Mouse (Mus musculus): Measurements from ENCODE around the gene Mcm10. TPM values are rescaled to one million over a fixed set of nuclear protein-coding genes. Genes with fewer than 3 reads are reported as not detected.

Gene Mcm10
- polyA plus RNA-seq, 1 experiment from 2014 or later = 71.4 TPM

GRCm38 (mm10) chr2:5043476-5043761 lies 30.8 kb upstream of the Mcm10 start:
- Histone ChIP-seq H3K4me1 (ENCODE audit: control insufficient read depth, insufficient read depth, low read length) (peaks cover 10% of the 10 kb centered on the region), H3K36me3 (ENCODE audit: control insufficient read depth, insufficient read depth, low read length) (no peaks in the 10 kb centered on the region), H3K27me3 (ENCODE audit: control insufficient read depth, insufficient read depth, low read length) (no peaks in the 10 kb centered on the region), H3K9me3 (ENCODE audit: control insufficient read depth, low read length) (no peaks in the 10 kb centered on the region), H3K4me2 (ENCODE audit: low read depth, severe bottlenecking) (no peak overlapping the region), H3K9ac (ENCODE audit: low read length) (no peak overlapping the region), H3K27ac (replicated peaks; ENCODE audit: low read depth, low read length) (no peak overlapping the region), H3K4me3 (ENCODE audit: low read depth, low read length) (no peak overlapping the region)
- ATAC-seq (ENCODE audit: insufficient number of reproducible peaks, low FRiP score, low TSS enrichment, low read depth) = no peak
- no peak for DNase-seq (ENCODE audit: low spot score)
- WGBS = 69% methylated on average over 2 of the region's 2 CpGs

DNA sequence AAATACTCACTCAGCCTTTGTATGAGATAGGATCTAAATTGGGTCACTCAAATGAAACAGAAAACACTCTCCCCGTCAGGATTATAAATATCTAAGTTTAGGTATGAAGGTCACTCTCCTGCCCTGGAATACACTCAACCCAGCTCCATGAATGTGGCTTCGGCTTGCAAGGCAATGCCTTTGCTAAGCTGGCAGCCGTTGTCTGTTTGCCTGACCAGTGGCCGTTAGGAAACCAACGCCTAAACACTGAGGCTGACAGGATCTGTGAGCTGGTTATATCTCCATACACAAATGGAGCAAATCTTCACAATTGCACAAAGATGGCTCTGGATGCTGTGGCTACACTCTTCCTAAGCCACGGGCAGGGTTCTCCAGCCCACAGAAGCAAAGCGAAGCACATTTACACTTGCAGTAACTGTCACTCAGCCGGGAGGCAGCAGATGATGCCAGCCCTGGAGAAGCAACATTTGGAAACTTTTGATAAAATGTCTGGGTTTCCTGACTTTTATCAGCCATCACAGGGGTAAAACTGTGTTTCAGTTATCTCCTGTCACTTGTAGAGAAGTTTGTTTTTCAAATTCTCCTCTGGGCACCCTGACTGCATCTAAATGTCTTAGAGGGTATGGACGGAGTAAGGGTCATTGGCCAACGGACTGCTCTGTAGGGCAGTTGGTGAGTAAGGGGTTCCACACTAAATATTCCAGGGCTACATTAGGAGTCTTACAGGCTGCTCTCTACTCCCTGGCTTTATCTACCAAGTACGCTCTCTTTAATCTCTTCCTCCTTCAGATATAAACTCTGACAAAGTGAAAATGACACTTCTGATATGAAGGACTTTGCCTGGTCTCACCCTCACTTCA lies 30.3 kb upstream of the Mcm10 start:
- no peaks in the 10 kb centered on the region for H3K27me3 ChIP-seq (ENCODE audit: control insufficient read depth, insufficient read depth, low read length)
- ATAC-seq (ENCODE audit: insufficient number of reproducible peaks, low FRiP score, low TSS enrichment, low read depth) (no peak), DNase-seq (ENCODE audit: low spot score) (no peak)
- no peaks in the 10 kb centered on the region for H3K36me3 ChIP-seq (ENCODE audit: control insufficient read depth, insufficient read depth, low read length)
- WGBS = 73% methylated on average over 11 of the region's 11 CpGs
- H3K4me2 ChIP-seq (ENCODE audit: low read depth, severe bottlenecking) = no peak overlapping the region
- H3K4me3 ChIP-seq (ENCODE audit: low read depth, low read length) = no peak overlapping the region
- H3K9ac ChIP-seq (ENCODE audit: low read length) = no peak overlapping the region
- no peak overlapping the region for H3K27ac ChIP-seq (replicated peaks; ENCODE audit: low read depth, low read length)
- no peaks in the 10 kb centered on the region for H3K9me3 ChIP-seq (ENCODE audit: control insufficient read depth, low read length)
- peaks cover 10% of the 10 kb centered on the region for H3K4me1 ChIP-seq (ENCODE audit: control insufficient read depth, insufficient read depth, low read length)

GRCm38 (mm10) chr2:5041854-5042253 lies 29.3 kb upstream of the Mcm10 start:
- H3K4me3 ChIP-seq (ENCODE audit: low read depth, low read length) = no peak overlapping the region
- no peaks in the 10 kb centered on the region for H3K27me3 ChIP-seq (ENCODE audit: control insufficient read depth, insufficient read depth, low read length)
- no peak for ATAC-seq (ENCODE audit: insufficient number of reproducible peaks, low FRiP score, low TSS enrichment, low read depth)
- WGBS = 87% methylated on average over 5 of the region's 5 CpGs
- no peaks in the 10 kb centered on the region for H3K36me3 ChIP-seq (ENCODE audit: control insufficient read depth, insufficient read depth, low read length)
- no peaks in the 10 kb centered on the region for H3K9me3 ChIP-seq (ENCODE audit: control insufficient read depth, low read length)
- DNase-seq (ENCODE audit: low spot score) = no peak
- H3K27ac ChIP-seq (replicated peaks; ENCODE audit: low read depth, low read length) = no peak overlapping the region
- no peak overlapping the region for H3K9ac ChIP-seq (ENCODE audit: low read length)
- H3K4me1 ChIP-seq (ENCODE audit: control insufficient read depth, insufficient read depth, low read length) = peaks cover 10% of the 10 kb centered on the region
- no peak overlapping the region for H3K4me2 ChIP-seq (ENCODE audit: low read depth, severe bottlenecking)

DNA sequence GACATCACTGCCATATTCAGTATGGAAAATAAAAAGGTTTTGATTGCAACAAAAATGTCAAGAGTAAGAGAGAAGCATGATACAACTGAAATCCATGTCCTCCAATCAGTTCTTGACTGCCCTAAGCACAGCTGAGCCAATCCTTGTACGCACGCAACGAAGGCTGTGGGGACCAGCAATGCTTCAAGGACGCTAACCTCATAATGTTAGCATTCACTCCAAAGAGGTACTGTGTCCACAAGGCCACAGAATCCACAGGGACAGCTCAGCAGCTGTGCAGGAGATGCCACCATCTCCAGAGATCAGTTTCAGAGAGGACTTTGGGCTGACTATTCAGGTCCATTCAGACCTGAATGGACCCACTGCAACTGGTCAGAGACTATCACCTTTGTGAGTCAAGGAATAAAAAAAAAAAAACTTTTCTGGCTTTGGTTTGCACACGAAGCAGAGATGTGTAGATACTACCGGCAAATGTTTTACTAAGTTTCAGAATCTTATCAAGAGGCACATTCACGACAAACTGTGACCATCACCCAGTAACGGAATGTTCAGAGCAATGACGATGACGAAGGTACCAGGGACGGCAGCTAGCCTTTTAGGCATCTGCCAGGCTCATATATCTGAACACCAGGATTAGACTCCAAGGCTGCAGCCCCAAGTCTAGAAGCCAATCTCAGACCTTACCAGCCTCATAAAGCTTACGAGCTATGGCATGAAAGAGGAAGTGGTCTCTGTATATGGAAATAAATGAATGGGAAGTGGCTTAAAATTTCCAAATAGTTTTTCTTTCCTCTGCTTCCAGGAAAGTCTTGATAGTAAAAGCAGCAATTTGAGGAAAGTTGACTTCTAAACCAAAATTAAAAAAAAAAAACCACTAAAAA lies 27.9 kb upstream of the Mcm10 start:
- Histone ChIP-seq H3K4me1 (ENCODE audit: control insufficient read depth, insufficient read depth, low read length) (peaks cover 4% of the 10 kb centered on the region; the same call in 1 of the 2 replicates), H3K27ac (replicated peaks; ENCODE audit: low read depth, low read length) (no peak overlapping the region), H3K27me3 (ENCODE audit: control insufficient read depth, insufficient read depth, low read length) (no peaks in the 10 kb centered on the region), H3K36me3 (ENCODE audit: control insufficient read depth, insufficient read depth, low read length) (no peaks in the 10 kb centered on the region), H3K9ac (ENCODE audit: low read length) (no peak overlapping the region), H3K9me3 (ENCODE audit: control insufficient read depth, low read length) (no peaks in the 10 kb centered on the region), H3K4me3 (ENCODE audit: low read depth, low read length) (no peak overlapping the region), H3K4me2 (ENCODE audit: low read depth, severe bottlenecking) (no peak overlapping the region)
- ATAC-seq (ENCODE audit: insufficient number of reproducible peaks, low FRiP score, low TSS enrichment, low read depth) (no peak), DNase-seq (ENCODE audit: low spot score) (no peak)
- 83% methylated on average over 12 of the region's 12 CpGs for WGBS

DNA sequence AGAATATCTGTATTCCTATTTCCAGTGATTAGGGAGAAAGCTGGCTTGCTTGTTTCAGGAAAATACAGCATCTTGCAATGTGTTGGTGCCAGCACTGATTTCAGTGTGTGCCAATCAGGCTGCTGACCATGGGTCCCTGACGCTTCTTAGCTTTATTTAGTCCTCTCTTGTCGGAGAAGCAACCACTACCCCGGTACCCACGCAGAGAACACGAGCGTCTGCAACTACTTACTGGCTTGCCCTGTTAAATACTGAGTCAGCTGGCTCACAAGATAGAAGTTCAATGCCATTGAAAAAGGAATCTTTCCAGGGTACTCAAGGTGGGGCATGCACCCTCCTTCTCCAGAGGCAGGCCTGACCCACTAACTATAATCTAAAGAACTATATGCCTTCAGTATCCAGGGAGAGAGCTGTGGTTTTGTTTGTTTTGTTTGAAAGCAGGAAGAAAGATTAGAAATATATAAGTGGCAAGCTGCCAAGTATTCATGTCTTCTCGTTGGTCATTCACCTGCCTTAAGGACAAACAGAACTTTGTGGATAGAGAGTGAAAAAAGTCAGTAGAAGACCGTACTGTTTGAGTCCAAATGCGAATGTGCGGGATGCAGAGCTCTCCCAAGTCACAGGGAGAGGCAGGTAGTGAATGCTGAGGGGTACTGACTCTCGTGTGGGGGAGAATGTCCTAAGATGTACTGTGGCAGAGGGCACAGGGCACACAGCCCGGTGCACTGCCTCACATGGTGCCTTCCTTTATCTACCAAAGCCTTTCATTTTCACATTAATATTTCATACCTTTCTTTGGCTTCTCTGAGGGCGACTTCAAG lies 27.0 kb upstream of the Mcm10 start:
- H3K9me3 ChIP-seq (ENCODE audit: control insufficient read depth, low read length) = no peaks in the 10 kb centered on the region
- H3K4me1 ChIP-seq (ENCODE audit: control insufficient read depth, insufficient read depth, low read length) = no peaks in the 10 kb centered on the region
- 87% methylated on average over 13 of the region's 13 CpGs for WGBS
- no peak for DNase-seq (ENCODE audit: low spot score)
- H3K4me3 ChIP-seq (ENCODE audit: low read depth, low read length) = no peak overlapping the region
- no peak overlapping the region for H3K27ac ChIP-seq (replicated peaks; ENCODE audit: low read depth, low read length)
- H3K36me3 ChIP-seq (ENCODE audit: control insufficient read depth, insufficient read depth, low read length) = no peaks in the 10 kb centered on the region
- no peaks in the 10 kb centered on the region for H3K27me3 ChIP-seq (ENCODE audit: control insufficient read depth, insufficient read depth, low read length)
- H3K4me2 ChIP-seq (ENCODE audit: low read depth, severe bottlenecking) = no peak overlapping the region
- no peak for ATAC-seq (ENCODE audit: insufficient number of reproducible peaks, low FRiP score, low TSS enrichment, low read depth)
- no peak overlapping the region for H3K9ac ChIP-seq (ENCODE audit: low read length)

DNA sequence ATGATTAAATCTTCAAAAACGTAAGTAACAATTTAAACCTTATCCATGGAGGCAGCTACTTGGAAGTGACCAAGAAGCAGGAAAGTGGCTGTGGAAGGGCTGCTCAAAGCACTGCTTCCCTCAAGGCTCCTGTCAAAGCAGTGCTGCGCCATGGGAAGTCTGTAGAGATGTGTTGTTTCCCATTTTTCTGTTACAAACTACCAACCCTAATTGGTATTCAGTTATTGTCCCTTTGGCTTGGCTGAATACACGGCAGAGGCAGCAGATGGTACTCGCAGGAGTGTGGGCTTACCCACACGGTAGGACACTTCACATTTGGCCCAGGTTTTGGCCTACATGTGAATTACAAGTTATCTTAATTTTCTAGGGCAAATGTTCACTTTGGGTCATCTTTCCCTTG lies 25.7 kb upstream of the Mcm10 start:
- no peak overlapping the region for H3K4me3 ChIP-seq (ENCODE audit: low read depth, low read length)
- H3K4me1 ChIP-seq (ENCODE audit: control insufficient read depth, insufficient read depth, low read length) = no peaks in the 10 kb centered on the region
- H3K9ac ChIP-seq (ENCODE audit: low read length) = no peak overlapping the region
- no peak overlapping the region for H3K27ac ChIP-seq (replicated peaks; ENCODE audit: low read depth, low read length)
- 82% methylated on average over 5 of the region's 5 CpGs for WGBS
- ATAC-seq (ENCODE audit: insufficient number of reproducible peaks, low FRiP score, low TSS enrichment, low read depth) (no peak), DNase-seq (ENCODE audit: low spot score) (no peak)
- no peaks in the 10 kb centered on the region for H3K36me3 ChIP-seq (ENCODE audit: control insufficient read depth, insufficient read depth, low read length)
- H3K9me3 ChIP-seq (ENCODE audit: control insufficient read depth, low read length) = no peaks in the 10 kb centered on the region
- H3K27me3 ChIP-seq (ENCODE audit: control insufficient read depth, insufficient read depth, low read length) = no peaks in the 10 kb centered on the region
- H3K4me2 ChIP-seq (ENCODE audit: low read depth, severe bottlenecking) = no peak overlapping the region

DNA sequence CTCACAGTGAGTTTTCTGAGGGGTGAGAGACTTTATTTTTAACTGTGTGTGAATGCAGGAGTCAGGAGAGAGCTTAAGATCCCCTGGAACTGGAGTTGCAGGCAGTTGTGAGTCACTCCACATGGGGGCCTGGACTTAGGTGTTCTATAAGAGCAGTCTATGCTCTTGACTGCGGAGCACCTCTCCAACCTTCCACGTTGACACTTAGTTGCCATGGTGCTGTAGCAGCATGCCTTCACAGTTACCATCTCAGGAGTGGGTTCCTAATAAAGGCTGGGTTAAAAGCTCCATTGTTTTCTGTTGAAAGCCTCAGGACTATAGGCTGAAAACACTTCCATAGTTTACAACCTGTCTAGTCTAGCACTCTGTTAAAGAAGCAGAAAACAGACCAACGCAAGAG lies 24.8 kb upstream of the Mcm10 start:
- H3K4me3 ChIP-seq (ENCODE audit: low read depth, low read length) = no peak overlapping the region
- H3K36me3 ChIP-seq (ENCODE audit: control insufficient read depth, insufficient read depth, low read length) = no peaks in the 10 kb centered on the region
- no peaks in the 10 kb centered on the region for H3K4me1 ChIP-seq (ENCODE audit: control insufficient read depth, insufficient read depth, low read length)
- H3K27me3 ChIP-seq (ENCODE audit: control insufficient read depth, insufficient read depth, low read length) = no peaks in the 10 kb centered on the region
- H3K9ac ChIP-seq (ENCODE audit: low read length) = no peak overlapping the region
- no peak overlapping the region for H3K27ac ChIP-seq (replicated peaks; ENCODE audit: low read depth, low read length)
- no peak overlapping the region for H3K4me2 ChIP-seq (ENCODE audit: low read depth, severe bottlenecking)
- no peaks in the 10 kb centered on the region for H3K9me3 ChIP-seq (ENCODE audit: control insufficient read depth, low read length)
- ATAC-seq (ENCODE audit: insufficient number of reproducible peaks, low FRiP score, low TSS enrichment, low read depth) = no peak
- DNase-seq (ENCODE audit: low spot score) = no peak
- 76% methylated on average over 3 of the region's 3 CpGs for WGBS

DNA sequence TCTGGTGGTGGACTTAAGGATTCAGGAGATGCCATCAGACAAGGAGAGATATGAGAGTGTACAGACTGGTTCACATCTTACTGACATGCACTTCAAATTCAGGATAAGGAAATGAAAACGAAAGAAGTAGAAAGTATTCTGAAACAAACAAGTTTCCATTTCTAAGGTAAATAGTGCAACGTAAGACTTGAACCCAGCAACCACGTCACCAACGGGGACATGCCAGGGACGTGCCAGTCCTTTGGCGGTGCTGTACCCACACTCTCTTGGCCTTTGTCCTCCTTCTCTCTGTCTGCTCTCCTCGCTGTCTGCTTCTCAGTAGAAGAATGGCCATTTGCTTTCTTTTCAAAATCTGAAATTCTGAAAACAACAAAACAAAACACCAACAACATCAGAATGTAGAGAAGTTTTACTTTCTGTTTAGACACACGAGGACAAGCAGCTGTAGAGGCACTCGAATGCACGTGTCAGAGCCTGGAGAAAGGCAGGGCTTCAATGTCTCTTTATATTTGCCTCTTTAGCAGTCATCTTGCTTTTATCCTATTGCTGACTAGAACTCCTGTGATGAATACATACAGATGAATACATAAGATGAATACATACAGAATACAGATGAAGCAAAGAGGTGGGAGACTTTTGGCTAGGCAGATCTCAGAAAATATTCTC lies 24.0 kb upstream of the Mcm10 start:
- Histone ChIP-seq H3K9me3 (ENCODE audit: control insufficient read depth, low read length) (no peaks in the 10 kb centered on the region), H3K4me3 (ENCODE audit: low read depth, low read length) (no peak overlapping the region), H3K4me1 (ENCODE audit: control insufficient read depth, insufficient read depth, low read length) (no peaks in the 10 kb centered on the region), H3K36me3 (ENCODE audit: control insufficient read depth, insufficient read depth, low read length) (no peaks in the 10 kb centered on the region), H3K27ac (replicated peaks; ENCODE audit: low read depth, low read length) (no peak overlapping the region), H3K4me2 (ENCODE audit: low read depth, severe bottlenecking) (no peak overlapping the region), H3K27me3 (ENCODE audit: control insufficient read depth, insufficient read depth, low read length) (no peaks in the 10 kb centered on the region), H3K9ac (ENCODE audit: low read length) (no peak overlapping the region)
- no peak for DNase-seq (ENCODE audit: low spot score)
- 90% methylated on average over 10 of the region's 10 CpGs for WGBS
- no peak for ATAC-seq (ENCODE audit: insufficient number of reproducible peaks, low FRiP score, low TSS enrichment, low read depth)

Data from limb, embryonic 11.5 days (tissue).